Mouse (Mus musculus) macrophage (primary cell): ENCODE data around the gene Rtn4rl2. TPM values are rescaled to one million over a fixed set of nuclear protein-coding genes. Genes with fewer than 3 reads are reported as not detected.

Experiments
- H3K27ac ChIP-seq: fragments of 350-480 bp; formaldehyde crosslinking; 2 replicates; pipeline ENCODE4 v1.9.0; 2021
- H3K36me3 ChIP-seq: fragments of 350-480 bp; formaldehyde crosslinking; 2 replicates; pipeline ENCODE4 v1.9.0; 2021; ENCODE audit errors: inconsistent target
- H3K4me3 ChIP-seq: fragments of 350-480 bp; formaldehyde crosslinking; 2 replicates; pipeline ENCODE4 v1.9.0; 2021; ENCODE audit errors: inconsistent target
- H3K79me2 ChIP-seq: fragments of 350-480 bp; formaldehyde crosslinking; 2 replicates; pipeline ENCODE4 v1.9.0; 2021; ENCODE audit errors: inconsistent target
- WGBS: methylation state at CpG from one replicate; pipeline ENCODE4 v1.1.7; 2026; ENCODE audit warnings: inconsistent platforms; ENCODE audit not compliant: missing documents; 5-methylcytosine and 5-hydroxymethylcytosine counted together
- polyA plus RNA-seq: library from polyadenylated mRNA; stranded (reverse); fragments of 250-400 nt; gene quantifications from 3 replicates; pipeline ENCODE4 v1.2.4, GENCODE M21; 2018; ENCODE audit warnings: inconsistent platforms

Rtn4rl2 gene
- polyA plus RNA-seq, 1 experiment from 2014 or later, result not detected

DNA sequence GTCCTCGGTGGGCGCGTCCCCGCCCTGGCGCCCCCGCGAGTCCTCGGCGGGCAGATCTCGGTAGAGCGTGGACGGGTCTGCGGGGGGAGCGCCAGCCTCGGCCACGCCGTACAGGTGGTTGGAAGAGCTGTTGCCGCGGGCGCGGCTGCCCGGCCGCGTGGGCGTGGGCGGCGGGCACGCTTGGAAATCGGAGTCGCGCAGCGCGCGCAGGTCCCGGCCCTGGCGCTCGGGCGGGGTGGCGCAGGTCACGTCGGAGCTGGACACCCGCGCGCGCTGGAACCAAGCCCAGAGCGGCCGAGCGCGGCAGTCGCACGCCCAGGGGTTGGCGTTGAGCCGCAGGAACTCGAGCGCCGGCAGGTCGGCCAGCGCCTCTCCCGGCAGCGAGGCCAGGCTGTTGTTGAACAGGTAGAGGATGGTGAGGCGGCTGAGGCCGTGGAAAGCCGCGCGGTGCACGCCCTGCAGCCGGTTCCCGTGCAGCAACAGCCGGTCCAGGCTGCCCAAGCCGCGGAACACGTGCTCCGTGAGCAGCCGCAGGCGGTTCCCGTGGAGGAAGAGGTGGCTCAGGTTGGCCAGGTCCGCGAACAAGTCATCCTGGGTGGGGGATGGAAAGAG, 14.3 kb downstream of the Rtn4rl2 start:
- no peaks in the 10 kb centered on the region for H3K79me2 ChIP-seq
- H3K4me3 ChIP-seq, result no peak overlapping the region
- H3K36me3 ChIP-seq, result no peaks in the 10 kb centered on the region
- H3K27ac ChIP-seq, result no peak overlapping the region
- WGBS, result under 1% methylated on average over 78 of the region's 78 CpGs

DNA sequence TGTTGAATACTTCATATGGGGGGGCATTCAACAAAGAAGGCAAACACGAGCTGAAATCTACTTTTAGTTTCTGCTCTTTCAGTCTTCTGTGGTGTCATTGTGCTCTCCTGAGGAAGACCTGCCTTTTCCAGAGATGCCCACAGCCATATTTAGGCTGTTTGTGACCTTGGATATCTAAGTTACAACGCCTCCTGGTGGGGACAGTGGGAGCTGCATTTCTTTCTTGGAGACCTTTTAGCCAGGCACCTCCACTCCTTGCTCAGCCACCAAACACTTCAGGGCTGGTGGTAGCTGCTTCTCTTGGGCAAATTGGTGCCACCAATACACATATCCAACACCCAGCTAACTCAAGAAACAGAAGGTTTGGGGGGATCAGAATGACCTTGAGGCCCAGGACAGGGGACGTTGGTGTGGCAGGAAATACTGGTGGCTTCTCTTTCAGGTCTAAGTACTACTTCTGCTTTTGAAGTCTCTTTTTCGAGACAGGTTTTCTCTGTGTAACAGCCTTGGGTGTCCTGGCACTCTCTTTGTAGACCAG, 15.8 kb downstream of the Rtn4rl2 start:
- Histone ChIP-seq H3K27ac (no peak overlapping the region), H3K36me3 (no peaks in the 10 kb centered on the region), H3K4me3 (no peak overlapping the region), H3K79me2 (no peaks in the 10 kb centered on the region)
- WGBS, result 37% methylated on average over 4 of the region's 4 CpGs

DNA sequence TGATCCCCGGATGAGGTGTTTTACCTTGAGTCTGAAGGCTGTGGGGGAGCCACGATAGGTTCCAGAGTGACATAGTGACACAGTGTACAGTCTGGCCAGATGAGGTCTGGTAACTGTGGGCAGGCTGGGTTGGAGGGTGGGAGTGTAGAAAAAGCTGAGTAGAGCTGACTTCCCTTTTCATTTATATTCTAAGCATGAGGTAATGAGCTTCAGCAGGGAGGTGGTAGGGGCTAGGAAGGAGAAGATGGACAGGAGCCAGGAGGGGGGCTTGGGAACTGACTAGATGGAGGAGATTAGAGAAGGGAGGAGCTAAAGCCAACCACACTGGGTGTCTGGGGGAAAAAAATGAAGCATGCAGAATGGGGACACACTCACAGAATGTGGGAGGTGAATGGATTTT, 17.5 kb downstream of the Rtn4rl2 start:
- no peak overlapping the region for H3K4me3 ChIP-seq
- 16% methylated on average over 2 of the region's 2 CpGs for WGBS
- no peaks in the 10 kb centered on the region for H3K79me2 ChIP-seq
- H3K36me3 ChIP-seq, result no peaks in the 10 kb centered on the region
- no peak overlapping the region for H3K27ac ChIP-seq

DNA sequence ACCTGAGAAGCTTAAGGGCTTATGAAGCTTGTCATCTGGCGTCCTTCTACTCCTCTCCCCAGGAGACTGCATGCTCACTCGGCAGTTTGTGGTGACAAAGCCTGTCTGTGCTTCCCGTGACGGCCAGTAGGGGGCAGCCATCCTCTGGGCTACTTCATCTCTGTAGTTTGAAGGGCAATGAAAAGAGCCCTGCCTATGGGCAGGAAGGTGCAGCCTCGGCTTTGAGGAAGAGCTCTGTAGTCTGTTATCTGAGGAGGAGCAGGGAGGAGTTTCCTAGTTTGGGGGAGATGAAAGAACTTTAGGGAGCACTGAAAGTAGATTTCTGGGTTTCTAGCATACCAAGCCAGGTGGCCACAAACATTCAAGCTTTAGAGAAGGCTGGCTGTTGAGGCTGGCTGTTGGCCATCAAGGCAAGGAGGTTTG, 18.0 kb downstream of the Rtn4rl2 start:
- H3K36me3 ChIP-seq, result no peaks in the 10 kb centered on the region
- WGBS, result 5% methylated on average over 5 of the region's 5 CpGs
- no peak overlapping the region for H3K4me3 ChIP-seq
- H3K79me2 ChIP-seq, result no peaks in the 10 kb centered on the region
- no peak overlapping the region for H3K27ac ChIP-seq

DNA sequence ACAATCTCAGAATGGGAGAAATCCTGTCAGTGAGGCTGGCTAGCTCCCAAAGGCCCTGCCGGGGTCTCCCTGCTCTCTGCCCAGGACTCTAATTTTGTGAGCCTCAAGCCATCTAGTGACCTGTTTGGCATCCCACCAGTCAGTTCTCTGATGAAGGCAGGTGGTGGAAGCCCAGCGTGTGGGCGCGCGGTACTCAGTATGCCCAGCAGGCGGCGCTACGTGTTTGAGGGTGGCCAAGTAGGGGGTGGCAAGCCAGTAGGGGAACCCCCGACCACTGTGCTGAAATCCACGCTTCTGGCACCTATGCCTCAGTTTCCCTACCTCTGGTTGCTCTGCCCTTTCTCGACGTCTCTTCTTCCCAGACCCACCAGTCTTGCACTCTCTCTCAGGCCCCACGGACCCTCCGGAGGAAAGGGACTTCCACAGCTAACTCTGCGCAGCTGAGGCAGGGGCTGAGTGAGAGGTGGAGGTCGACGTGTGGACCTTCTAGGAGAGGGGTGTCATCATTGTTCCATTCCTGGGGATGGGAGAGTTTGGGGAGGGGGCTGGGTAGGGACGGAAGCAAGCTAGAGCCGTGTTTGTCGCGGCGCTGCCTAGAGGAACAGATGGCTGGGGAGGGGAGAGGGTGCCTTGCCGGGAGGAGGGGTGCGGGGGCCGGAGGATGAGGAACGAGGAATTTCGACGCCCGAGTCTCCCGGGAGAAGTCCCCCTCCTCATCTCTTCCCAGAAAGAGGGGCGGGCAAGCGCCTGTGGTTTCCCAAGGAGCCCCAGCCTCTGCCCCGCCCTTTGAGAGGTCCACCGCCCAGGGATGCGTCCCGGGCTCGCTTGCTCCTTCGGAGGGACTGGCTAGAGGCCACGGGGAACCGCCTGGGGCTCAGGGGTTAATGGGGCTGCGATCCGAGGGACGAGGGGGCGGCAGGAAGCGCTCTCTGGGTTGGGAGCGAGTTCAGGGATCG, 20.6 kb downstream of the Rtn4rl2 start:
- Histone ChIP-seq H3K36me3 (no peaks in the 10 kb centered on the region), H3K4me3 (no peak overlapping the region), H3K79me2 (no peaks in the 10 kb centered on the region), H3K27ac (no peak overlapping the region)
- WGBS, result 8% methylated on average over 43 of the region's 47 CpGs

DNA sequence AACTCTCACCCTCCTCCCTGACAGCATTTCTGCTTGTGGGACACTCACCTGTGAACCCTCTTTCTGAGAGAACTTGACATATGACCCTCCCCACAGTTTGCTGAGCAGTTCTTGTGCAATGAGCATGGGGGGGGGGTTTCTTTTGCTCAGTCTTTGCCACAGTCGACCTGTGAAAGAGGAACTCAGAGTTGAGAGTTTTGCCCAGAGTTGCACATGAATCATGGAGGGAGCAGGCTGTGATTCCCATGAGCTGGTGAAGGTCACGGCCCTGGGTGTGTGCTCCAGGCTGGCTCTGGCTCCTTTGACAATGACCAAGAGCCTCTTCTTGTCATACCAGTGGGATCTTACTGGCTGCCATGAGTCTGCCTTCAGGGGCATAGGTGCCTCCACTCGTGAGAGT, 24.3 kb downstream of the Rtn4rl2 start:
- 38% methylated on average over 3 of the region's 3 CpGs for WGBS
- Histone ChIP-seq H3K79me2 (no peaks in the 10 kb centered on the region), H3K4me3 (no peak overlapping the region), H3K36me3 (no peaks in the 10 kb centered on the region), H3K27ac (no peak overlapping the region)

DNA sequence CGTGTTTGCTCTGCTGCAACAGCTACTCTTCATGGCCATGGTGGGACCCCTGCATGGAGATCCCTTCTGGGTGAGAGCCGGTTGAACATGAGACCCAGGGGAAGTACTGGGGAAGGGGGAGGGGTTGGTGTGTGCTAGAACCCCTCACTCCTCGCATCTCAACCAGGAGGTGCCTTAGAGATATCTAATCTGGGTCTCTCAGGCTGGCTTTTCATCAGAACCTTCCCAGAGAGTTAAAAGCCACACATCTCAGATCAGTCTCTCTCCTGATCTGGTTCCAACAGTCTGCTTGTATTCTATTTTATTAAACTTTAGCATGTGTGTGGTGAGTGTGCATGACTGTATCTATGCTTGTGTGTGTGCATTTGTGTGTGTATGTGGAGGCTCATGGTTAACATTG, 25.1 kb downstream of the Rtn4rl2 start:
- Histone ChIP-seq H3K4me3 (no peak overlapping the region), H3K36me3 (no peaks in the 10 kb centered on the region), H3K79me2 (no peaks in the 10 kb centered on the region), H3K27ac (no peak overlapping the region)
- 93% methylated on average over 3 of the region's 3 CpGs for WGBS

DNA sequence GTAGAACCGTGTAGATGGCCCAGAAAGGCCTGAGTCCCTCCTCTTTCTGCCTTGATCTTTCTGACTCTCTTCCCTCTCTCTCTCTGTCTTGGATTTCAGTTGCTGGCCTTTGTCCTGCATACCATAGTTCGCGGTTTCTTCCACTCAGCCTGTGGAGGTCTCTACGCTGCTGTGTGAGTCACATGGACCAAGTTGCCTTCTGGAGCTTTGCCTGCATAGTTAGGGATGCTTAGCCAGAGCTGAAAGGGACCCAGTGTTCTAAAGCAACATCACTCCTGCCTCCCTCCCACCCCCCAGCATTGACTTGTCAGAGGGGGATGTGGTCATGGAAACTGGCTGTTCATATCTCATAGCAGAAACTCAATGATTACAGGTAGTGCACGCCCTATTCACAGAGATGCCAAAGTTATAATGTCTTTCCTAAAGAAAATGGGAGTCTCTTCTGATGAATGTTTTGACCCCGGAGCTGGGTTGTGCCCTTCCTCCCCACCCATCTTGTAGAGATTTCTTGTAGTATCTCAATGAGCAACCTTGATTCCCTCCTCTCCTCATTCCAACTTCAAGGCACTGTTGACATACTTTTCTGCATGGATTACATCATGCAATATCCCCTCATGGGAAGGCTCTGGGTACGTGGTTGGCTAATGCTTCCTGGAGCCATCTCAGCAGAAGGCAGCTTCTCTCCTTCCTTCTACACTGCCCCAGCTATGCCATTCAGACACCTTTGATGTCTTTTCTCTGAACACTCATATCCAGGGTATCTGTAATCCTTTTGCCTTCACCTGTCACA, 26.3 kb downstream of the Rtn4rl2 start:
- Histone ChIP-seq H3K36me3 (no peaks in the 10 kb centered on the region), H3K4me3 (no peak overlapping the region), H3K27ac (no peak overlapping the region), H3K79me2 (no peaks in the 10 kb centered on the region)
- WGBS, result 94% methylated on average over 7 of the region's 7 CpGs

DNA sequence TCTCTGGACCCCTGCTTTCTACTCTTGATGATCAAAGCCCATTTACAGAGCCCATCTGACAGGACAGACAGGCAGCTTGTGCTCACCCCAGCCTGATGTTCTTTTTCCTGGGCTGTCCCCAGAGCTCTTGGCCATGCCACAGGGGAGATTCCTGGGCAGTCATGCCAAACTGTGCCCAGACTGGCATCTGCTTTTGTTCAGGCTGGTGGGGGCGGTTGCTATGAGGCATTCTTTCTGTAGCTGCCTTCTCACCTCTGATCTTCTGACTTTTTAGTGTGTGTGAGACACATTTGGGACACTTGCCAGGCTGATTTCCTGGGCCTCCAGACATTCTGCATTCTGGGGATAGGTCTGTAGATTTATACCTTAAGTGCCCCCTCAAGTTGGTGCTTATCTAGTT, 28.0 kb downstream of the Rtn4rl2 start:
- no peaks in the 10 kb centered on the region for H3K36me3 ChIP-seq
- H3K27ac ChIP-seq, result no peak overlapping the region
- no peaks in the 10 kb centered on the region for H3K79me2 ChIP-seq
- H3K4me3 ChIP-seq, result no peak overlapping the region
- WGBS, result 88% methylated on average over 1 of the region's 1 CpGs

DNA sequence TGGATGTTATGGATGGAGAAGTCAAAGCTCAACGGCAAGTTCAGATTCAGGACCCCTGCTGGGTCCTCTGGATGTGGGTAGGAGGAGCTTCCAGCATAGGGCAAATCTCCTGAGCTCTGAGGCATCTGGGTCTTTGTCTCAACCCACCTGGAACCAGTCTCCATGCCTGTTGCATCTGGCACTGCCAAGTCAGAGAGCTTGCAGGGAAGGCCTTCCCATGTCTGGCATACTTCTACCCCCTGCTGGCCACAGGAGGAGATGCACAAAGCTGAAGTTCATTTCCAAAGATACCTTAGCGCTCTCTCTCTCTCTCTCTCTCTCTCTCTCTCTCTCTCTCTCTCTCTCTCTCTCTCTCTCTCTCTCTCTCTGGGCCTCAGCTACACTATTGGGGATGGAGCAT, 30.8 kb downstream of the Rtn4rl2 start:
- no peak overlapping the region for H3K4me3 ChIP-seq
- 100% methylated on average over 1 of the region's 2 CpGs for WGBS
- no peaks in the 10 kb centered on the region for H3K79me2 ChIP-seq
- no peak overlapping the region for H3K27ac ChIP-seq
- H3K36me3 ChIP-seq, result no peaks in the 10 kb centered on the region

DNA sequence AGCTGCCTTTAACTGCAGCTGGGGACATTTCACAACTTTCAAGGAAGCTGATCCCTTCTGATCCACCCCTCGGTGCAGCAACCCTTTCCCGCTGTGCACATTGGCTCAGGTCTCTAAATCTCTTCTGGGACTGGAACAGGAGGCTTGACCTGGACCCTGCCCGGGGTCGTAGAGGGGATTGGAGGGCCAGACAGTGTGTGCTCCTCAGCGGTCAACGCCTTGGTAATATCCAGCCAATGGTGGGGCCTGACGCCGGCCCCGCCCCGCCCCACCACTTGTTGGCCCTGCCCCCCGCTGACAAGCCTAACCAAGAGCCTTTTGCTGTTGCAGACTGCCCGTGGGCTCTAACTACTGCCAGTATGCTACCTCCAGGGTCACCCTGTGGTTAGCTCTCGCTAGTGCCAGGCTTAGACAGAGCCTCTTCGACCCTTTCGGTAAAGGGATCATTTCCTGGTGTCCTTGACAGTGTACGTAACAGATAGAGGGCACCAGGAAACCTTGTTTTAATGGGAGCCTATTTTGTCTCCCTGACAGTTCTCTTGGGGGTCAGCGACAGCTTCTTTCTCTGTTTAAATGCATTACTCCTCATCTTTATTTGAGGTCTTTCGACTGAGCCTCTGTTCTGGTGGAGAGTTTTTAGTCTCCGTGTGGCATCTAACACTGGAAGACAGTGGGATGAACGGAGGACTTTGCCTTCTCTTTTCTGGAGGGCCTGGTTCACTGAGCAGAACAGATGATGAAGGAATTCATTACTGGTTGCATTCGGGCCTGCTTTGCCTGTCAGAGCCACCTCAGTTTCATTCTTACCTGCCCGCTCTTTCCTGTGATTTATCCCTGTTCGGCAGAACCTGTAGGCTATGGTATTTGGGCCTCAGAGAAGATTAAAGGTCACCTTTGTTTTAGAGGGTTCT, 35.1 kb downstream of the Rtn4rl2 start:
- no peak overlapping the region for H3K27ac ChIP-seq
- no peaks in the 10 kb centered on the region for H3K36me3 ChIP-seq
- 92% methylated on average over 23 of the region's 23 CpGs for WGBS
- no peak overlapping the region for H3K4me3 ChIP-seq
- no peaks in the 10 kb centered on the region for H3K79me2 ChIP-seq

DNA sequence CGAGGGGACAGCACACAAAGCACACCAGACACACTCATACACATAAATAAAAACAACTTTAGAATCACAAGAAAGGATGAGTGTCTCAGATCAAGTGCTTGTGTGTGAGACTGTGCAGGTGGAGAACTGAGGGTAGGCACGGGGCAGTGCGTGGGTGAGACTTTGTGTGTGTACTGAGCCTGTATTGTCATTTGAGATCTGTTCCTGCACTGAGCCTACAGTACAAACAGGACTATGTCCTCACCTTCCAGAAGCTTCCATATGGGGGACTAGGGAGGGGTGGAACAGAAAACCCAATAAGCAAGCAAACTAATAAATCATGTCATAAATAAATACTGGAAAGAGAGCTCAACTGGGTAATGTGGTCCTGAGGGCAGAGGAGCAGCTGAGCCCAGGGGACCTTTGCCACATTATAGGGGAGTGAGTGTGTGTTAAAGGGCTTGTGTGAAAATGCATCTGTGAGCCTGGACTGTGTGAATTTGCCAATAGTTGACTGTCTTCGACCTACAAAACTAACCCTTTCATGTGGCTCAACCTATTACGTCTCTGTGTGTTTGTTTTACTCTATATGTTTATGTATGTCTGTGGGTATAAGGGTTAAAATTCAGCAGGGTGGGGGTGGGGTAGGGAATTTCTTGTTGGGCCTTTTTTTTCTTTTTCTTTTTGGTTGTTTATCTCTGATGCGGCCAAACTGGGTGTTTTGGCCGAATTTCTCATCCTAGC, 35.9 kb downstream of the Rtn4rl2 start:
- Histone ChIP-seq H3K79me2 (no peaks in the 10 kb centered on the region), H3K36me3 (no peaks in the 10 kb centered on the region), H3K27ac (no peak overlapping the region), H3K4me3 (no peak overlapping the region)
- 91% methylated on average over 7 of the region's 7 CpGs for WGBS

DNA sequence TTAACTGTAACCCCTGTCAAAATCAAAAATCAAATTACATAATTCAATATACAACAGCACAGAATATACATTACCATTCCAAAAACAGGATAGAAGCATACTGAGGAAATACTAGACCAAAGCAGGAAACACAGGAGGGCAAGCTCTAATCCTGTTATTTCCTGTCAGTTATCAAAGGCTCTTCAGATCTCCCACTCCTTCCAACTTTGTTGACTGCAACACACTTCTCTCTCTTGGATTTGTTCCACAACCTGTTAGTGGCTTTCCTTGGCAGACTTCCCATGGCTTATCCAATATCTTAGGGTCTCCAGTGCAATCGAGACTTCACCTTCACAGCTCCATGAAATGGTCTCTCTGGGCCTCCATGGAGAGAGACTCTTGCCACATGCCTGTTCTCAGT, 41.3 kb downstream of the Rtn4rl2 start:
- WGBS, result 30% methylated on average over 1 of the region's 1 CpGs
- H3K4me3 ChIP-seq, result no peak overlapping the region
- H3K36me3 ChIP-seq, result no peaks in the 10 kb centered on the region
- no peaks in the 10 kb centered on the region for H3K79me2 ChIP-seq
- no peak overlapping the region for H3K27ac ChIP-seq
